Mouse (Mus musculus) lung, postnatal 0 days (tissue): Measurements from ENCODE around the gene Dhx16.

Experiments
- CTCF ChIP-seq: IDR thresholded peaks from 2 replicates; pipeline ENCODE4 v1.5.1; 2016; ENCODE audit warnings: antibody characterized with exemption, mild to moderate bottlenecking
- EP300 ChIP-seq: IDR thresholded peaks from 2 replicates; pipeline ENCODE4 v1.6.1; 2016; ENCODE audit warnings: antibody characterized with exemption, mild to moderate bottlenecking, control low read depth

DNA sequence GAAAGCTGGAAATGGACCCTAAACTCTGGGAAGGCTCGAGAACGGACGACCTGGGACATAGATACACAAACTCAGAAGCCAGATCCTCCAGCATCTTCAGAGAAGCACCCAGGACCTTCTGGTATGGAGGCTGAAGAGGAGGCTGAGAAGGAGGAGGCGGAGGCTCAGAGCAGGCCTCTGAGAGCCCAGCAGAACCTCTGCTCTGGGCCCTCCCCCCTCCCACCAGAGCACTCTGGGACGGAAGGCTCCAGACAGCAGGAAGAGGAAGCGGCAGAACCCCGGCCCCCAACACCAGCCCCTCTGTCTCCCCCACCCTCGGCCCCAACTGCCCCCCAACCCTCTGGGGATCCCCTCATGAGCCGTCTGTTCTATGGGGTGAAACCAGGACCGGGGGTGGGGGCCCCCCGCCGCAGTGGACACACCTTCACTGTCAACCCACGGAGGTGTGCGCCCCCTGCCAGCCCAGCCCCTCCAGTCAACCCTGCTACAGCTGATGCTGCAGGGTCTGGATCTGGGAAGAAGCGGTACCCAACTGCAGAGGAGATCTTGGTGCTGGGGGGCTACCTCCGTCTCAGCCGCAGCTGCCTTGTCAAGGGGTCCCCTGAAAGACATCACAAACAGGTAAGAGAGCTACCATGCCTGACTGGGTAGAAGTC is 11.3 kb upstream of the Dhx16 start:
- TF ChIP-seq CTCF (no peak; the same call in 1 of the 2 replicates), EP300 (no peak)
